Comparison of ENCODE assay signal across 23 mouse cellular contexts in the genomic region with DNA sequence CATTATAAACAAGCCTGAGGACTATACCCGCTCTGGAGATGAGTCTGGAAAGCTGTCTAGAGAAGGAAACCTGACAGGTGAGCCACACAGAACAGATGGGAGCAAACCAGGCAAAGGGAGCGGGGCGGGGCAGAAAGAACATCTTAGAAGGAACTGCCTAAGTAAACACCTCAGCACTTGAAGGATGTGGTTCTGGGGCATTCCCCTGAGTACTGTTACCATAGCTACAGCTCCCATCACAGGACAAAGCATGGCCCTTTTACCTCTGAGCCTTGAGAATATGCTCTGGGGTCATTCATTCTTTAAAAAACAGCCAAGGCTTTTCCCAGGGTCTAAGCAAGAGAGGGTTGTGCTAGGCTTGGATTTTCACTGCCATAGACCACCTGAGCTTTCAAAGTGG.
DNase-seq lines count a peak whose midpoint lies in the region; ATAC-seq and TF ChIP-seq lines count a peak whose summit lies in the region.
"Had no signal": no experiment of that assay in that cellular context is flagged by ENCODE, and none has a peak within 500 bp of the region (broad histone marks: within the 10 kb centered on the region; RNA-seq: fewer than 3 reads in every experiment).

No protein-coding gene starts in this region.

- no peak for TF ChIP-seq EP300 in lung, postnatal 0 days (IDR thresholded peaks at IDR 0.05)

- 64% methylated on average over 3 of the region's 3 CpGs for WGBS in lung, postnatal 0 days

- H3K36me3 ChIP-seq in lung, postnatal 0 days (ENCODE audit: insufficient read depth, low read length), result no peaks in the 10 kb centered on the region
- H3K36me3 ChIP-seq: forebrain, embryonic 10.5 days; hindbrain, embryonic 13.5 days; limb, embryonic 12.5 days; midbrain, embryonic 13.5 days had no signal

- no peaks in the 10 kb centered on the region for H3K27me3 ChIP-seq in lung, postnatal 0 days (replicated peaks; ENCODE audit: insufficient read depth, low read length)
- H3K27me3 ChIP-seq: hindbrain, embryonic 13.5 days; limb, embryonic 12.5 days; midbrain, embryonic 13.5 days had no signal

- H3K9me3 ChIP-seq in lung, postnatal 0 days (ENCODE audit: low read length), result no peaks in the 10 kb centered on the region
- H3K9me3 ChIP-seq: forebrain, embryonic 10.5 days; hindbrain, embryonic 13.5 days; limb, embryonic 12.5 days; midbrain, embryonic 13.5 days had no signal

- DNase-seq in lung, postnatal 25 days (ENCODE audit: low spot score), result peak; percentile 31
- DNase-seq in lung, postnatal 0 days (ENCODE audit: low spot score), result no peak
- peak; percentile 43 for DNase-seq in thymus, postnatal 0 days (ENCODE audit: low spot score)
- no peak for DNase-seq in thymus, postnatal 10 days (ENCODE audit: low spot score in 2 of 2)
- DNase-seq in thymus, postnatal 4 days, result peak; percentile 35
- DNase-seq in gastrocnemius, adult 2 months, result no peak
- no peak for DNase-seq in urinary bladder, postnatal 36 days (ENCODE audit: low spot score in 2 of 2)
- DNase-seq: adrenal gland, postnatal 25 days; cerebellum, adult 9-10 months; kidney, adult 9 months; kidney, postnatal 14 days; layer of hippocampus, postnatal 36 days; liver, postnatal 0 days; lung, postnatal 14 days had no signal

- no peak for ATAC-seq in lung, postnatal 0 days
- peak; percentile 96 for ATAC-seq in inflammation-experienced regulatory T-cells, adult 6 months
- ATAC-seq: intestine, embryonic 16.5 days; liver, postnatal 0 days; midbrain, embryonic 13.5 days had no signal

- H3K4me2 ChIP-seq in lung, postnatal 0 days (replicated peaks; ENCODE audit: low read depth, low read length), result no peak overlapping the region
- H3K4me2 ChIP-seq: hindbrain, embryonic 13.5 days; limb, embryonic 12.5 days; liver, embryonic 11.5 days; midbrain, embryonic 13.5 days had no signal

- H3K9ac ChIP-seq in lung, postnatal 0 days (replicated peaks; ENCODE audit: low read depth), result no peak overlapping the region
- H3K9ac ChIP-seq: hindbrain, embryonic 13.5 days; limb, embryonic 12.5 days; liver, postnatal 0 days; midbrain, embryonic 13.5 days had no signal

- no peak overlapping the region for H3K27ac ChIP-seq in lung, postnatal 0 days (ENCODE audit: low read length)
- no peak overlapping the region for H3K27ac ChIP-seq in gastrocnemius, adult 2 months
- H3K27ac ChIP-seq: forebrain, embryonic 10.5 days; hindbrain, embryonic 13.5 days; layer of hippocampus, adult 2 months; limb, embryonic 12.5 days had no signal

- no peak for TF ChIP-seq CTCF in lung, postnatal 0 days (IDR thresholded peaks at IDR 0.05)
- no peak for TF ChIP-seq CTCF in gastrocnemius, adult 2 months (IDR thresholded peaks at IDR 0.05)

- intact Hi-C loops in gastrocnemius, adult 2 months (cut with DNase I), result loop anchor here (10.0 kb wide), 1 partner anchor 113 kb away; no protein-coding TSS in a partner anchor

- H3K4me3 ChIP-seq in lung, postnatal 0 days (ENCODE audit: low read depth, low read length), result no peak overlapping the region
- no peak overlapping the region for H3K4me3 ChIP-seq in gastrocnemius, adult 2 months
- H3K4me3 ChIP-seq: forebrain, embryonic 10.5 days; hindbrain, embryonic 13.5 days; layer of hippocampus, adult 2 months; limb, embryonic 12.5 days; megakaryocyte, embryonic 14.5 days; midbrain, embryonic 13.5 days had no signal

- peaks cover 5% of the 10 kb centered on the region; the same call in 1 of the 2 replicates for H3K4me1 ChIP-seq in lung, postnatal 0 days (ENCODE audit: insufficient read depth, low read depth, low read length)
- H3K4me1 ChIP-seq: limb, embryonic 12.5 days had no signal

Comparison
In these comparisons a context has a peak if more than half of its experiments do, and no peak if none do; other contexts are left out.
1. DNase-seq: peak in lung, postnatal 25 days (single experiment), thymus, postnatal 0 days (single experiment) and thymus, postnatal 4 days (single experiment); none in lung, postnatal 0 days (single experiment), thymus, postnatal 10 days (0 of 2), gastrocnemius, adult 2 months (single experiment) and urinary bladder, postnatal 36 days (0 of 2).